In the genomic region with DNA sequence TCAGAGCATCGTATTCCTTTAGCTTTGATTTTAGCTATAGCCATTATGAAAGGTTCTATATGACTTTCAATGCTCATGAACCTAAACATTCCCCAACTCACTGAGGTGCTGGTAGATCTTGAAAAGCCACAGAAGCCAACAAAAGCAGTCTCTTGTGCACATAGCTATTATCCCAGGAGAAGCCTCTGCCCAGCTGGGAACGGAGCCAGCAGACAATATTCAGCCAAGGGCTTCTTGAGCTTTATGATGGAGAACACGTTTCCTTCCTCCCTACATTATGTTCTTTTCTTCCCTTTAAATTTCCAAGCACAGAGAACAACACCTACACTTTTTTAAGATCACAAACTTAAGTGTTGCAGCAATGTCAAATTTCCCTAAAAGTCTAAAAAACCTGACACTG, we compare ENCODE assay signal across 14 mouse cellular contexts.
A peak's percentile ranks its signal among the peaks of the same experiment; 100 is the strongest.
DNase-seq lines count a peak whose midpoint lies in the region.
"Had no signal": no experiment of that assay in that cellular context is flagged by ENCODE, and none has a peak within 500 bp of the region (broad histone marks: within the 10 kb centered on the region; RNA-seq: fewer than 3 reads in every experiment).

No protein-coding gene starts in this region.

- peak; percentile 33 to 55 for DNase-seq in cerebellum, postnatal 10 days
- DNase-seq in cerebellum, adult 18-20 months: no peak
- peak; percentile 3 to 4 for DNase-seq in kidney, postnatal 4 days
- DNase-seq in kidney, adult 18-20 months: no peak
- DNase-seq in right cerebral cortex, postnatal 4 days: peak; percentile 4
- DNase-seq in right cerebral cortex, adult 18-20 months: no peak
- no peak for DNase-seq in heart, postnatal 4 days
- DNase-seq: cerebellum, adult 9-11 months; gastrocnemius, postnatal 25 days; heart, adult 11 months; kidney, postnatal 36 days; liver, embryonic 13.5 days; lung, adult 2 months; thymus, postnatal 4 days had no signal

Comparison
In these comparisons a context has a peak if more than half of its experiments do, and no peak if none do; other contexts are left out.
1. DNase-seq: peak in cerebellum, postnatal 10 days (2 of 2), kidney, postnatal 4 days (2 of 2) and right cerebral cortex, postnatal 4 days (single experiment); none in cerebellum, adult 18-20 months (0 of 2), kidney, adult 18-20 months (single experiment), right cerebral cortex, adult 18-20 months (single experiment) and heart, postnatal 4 days (single experiment).